Mouse (Mus musculus) forebrain, postnatal 0 days (tissue): ENCODE data around the gene Commd4. TPM values are rescaled to one million over a fixed set of nuclear protein-coding genes. Genes with fewer than 3 reads are reported as not detected.

Source experiments
- ATAC-seq: fragments of 200-750 bp; cut with Nextera tagmentation; 2 replicates; pipeline ENCODE4 v1.8.0; 2017; ENCODE audit warnings: mild to moderate bottlenecking, moderate library complexity
- DNase-seq: peaks from one replicate; pipeline ENCODE4 v3.0.0-alpha.2; 2015
- H3K27ac ChIP-seq: fragments of 300-500 bp; sonication (generic); 2 replicates; pipeline ENCODE4 v1.5.1; 2014; ENCODE audit warnings: low read depth, mild to moderate bottlenecking, antibody characterized with exemption, low read length, moderate library complexity, mixed read lengths
- H3K27me3 ChIP-seq: fragments of 300-500 bp; sonication (generic); 2 replicates; pipeline ENCODE4 v1.6.1; 2014; ENCODE audit warnings: mild to moderate bottlenecking, low read length, mixed read lengths; ENCODE audit not compliant: insufficient read depth
- H3K36me3 ChIP-seq: fragments of 300-500 bp; sonication (generic); 2 replicates; pipeline ENCODE4 v1.6.1; 2014; ENCODE audit warnings: mild to moderate bottlenecking, moderate library complexity; ENCODE audit not compliant: insufficient read depth
- H3K4me1 ChIP-seq: fragments of 300-500 bp; sonication (generic); 2 replicates; pipeline ENCODE4 v1.6.1; 2014; ENCODE audit warnings: antibody characterized with exemption; ENCODE audit not compliant: insufficient read depth
- H3K4me2 ChIP-seq: fragments of 300-500 bp; sonication (generic); 2 replicates; pipeline ENCODE4 v1.6.1; 2014; ENCODE audit warnings: low read depth, mild to moderate bottlenecking, moderate library complexity
- H3K4me3 ChIP-seq: fragments of 300-500 bp; sonication (generic); 2 replicates; pipeline ENCODE4 v1.5.1; 2014; ENCODE audit warnings: low read depth, low read length, mixed read lengths
- H3K9ac ChIP-seq: fragments of 300-500 bp; sonication (generic); 2 replicates; pipeline ENCODE4 v1.6.1; 2014; ENCODE audit warnings: mild to moderate bottlenecking
- H3K9me3 ChIP-seq: fragments of 300-500 bp; sonication (generic); 2 replicates; pipeline ENCODE4 v1.6.1; 2016; ENCODE audit warnings: low read length
- CTCF ChIP-seq: sonication (generic); IDR thresholded peaks from 2 replicates; pipeline ENCODE4 v1.5.1; 2016; ENCODE audit warnings: antibody characterized with exemption, control low read depth, low read depth
- WGBS: fragments of 180-500 bp; shearing (Covaris S2); extraction: QIAGEN DNeasy Blood & Tissue Kit; methylation state at CpG from one replicate; pipeline ENCODE4 v1.1.7; 2014; 5-methylcytosine and 5-hydroxymethylcytosine counted together
- polyA plus RNA-seq: library from polyadenylated mRNA; unstranded; fragments of >200 nt; fragmentation: Nextera tagmentation; extraction: Ambion mirVana; gene quantifications from 2 replicates; pipeline ENCODE4 v1.2.1, GENCODE M21; 2015
- total RNA-seq: library from RNA; depleted of rRNA; stranded (reverse); fragments of >200 nt; gene quantifications from 2 replicates; pipeline ENCODE4 v1.2.3, GENCODE M21; 2014

The Commd4 gene
- total and polyA plus RNA-seq, 2 experiments from 2014 or later: 68.2 to 177 TPM

DNA sequence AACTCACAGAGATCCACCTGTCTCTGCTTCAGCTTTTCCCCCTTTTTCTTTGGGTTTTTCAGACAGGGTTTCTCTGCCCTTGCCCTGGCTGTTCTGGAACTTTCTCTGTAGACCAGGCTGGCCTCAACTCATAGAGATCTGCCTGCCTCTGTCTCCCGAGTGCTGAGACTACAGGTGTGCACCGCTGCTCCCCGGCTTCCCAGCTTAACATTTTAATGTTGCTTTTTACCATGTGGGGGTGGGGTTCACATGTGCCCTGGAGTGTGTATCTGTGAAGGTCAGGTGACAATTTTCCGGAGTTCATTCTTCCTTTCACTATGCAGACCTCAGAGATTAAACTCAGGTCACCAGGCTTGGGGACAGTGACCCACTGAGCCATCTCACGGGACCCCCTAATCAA, 7.9 kb downstream of the Commd4 start:
- Histone ChIP-seq H3K9ac (no peak overlapping the region), H3K27me3 (no peaks in the 10 kb centered on the region), H3K9me3 (no peaks in the 10 kb centered on the region), H3K27ac (no peak overlapping the region), H3K4me1 (0 out of 2 replicates have a peak, but pooled peaks cover 3% of the 10 kb centered on the region), H3K4me3 (no peak overlapping the region), H3K36me3 (peaks cover 7% of the 10 kb centered on the region; the same call in 1 of the 2 replicates), H3K4me2 (no peak overlapping the region)
- ATAC-seq (no peak), DNase-seq (no peak)
- WGBS: 87% methylated on average over 5 of the region's 5 CpGs
- TF ChIP-seq CTCF: no peak

GRCm38 (mm10) chr9:57149021-57149420, 9.1 kb downstream of the Commd4 start:
- Histone ChIP-seq H3K27ac (no peak overlapping the region; the same call in 1 of the 2 replicates), H3K4me3 (no peak overlapping the region; the same call in 1 of the 2 replicates), H3K4me1 (0 out of 2 replicates have a peak, but pooled peaks cover 3% of the 10 kb centered on the region), H3K9ac (0 out of 2 replicates have a peak overlapping the region, but pooled peaks have one; percentile 64), H3K36me3 (0 out of 2 replicates have a peak, but pooled peaks cover 3% of the 10 kb centered on the region), H3K9me3 (no peaks in the 10 kb centered on the region), H3K27me3 (no peaks in the 10 kb centered on the region), H3K4me2 (peak overlapping the region; percentile 79)
- 70% methylated on average over 6 of the region's 6 CpGs for WGBS
- DNase-seq (no peak), ATAC-seq (no peak)
- TF ChIP-seq CTCF: no peak

- TF ChIP-seq CTCF: peak; percentile 51
- no peaks in the 10 kb centered on the region for H3K27me3 ChIP-seq
These were observed 9.8 kb downstream of the Commd4 start, which contains the start of gene Neil1 for GRCm38 (mm10) chr9:57148144-57148878. Gene Neil1 (minus strand): TSS chr9:57148305.

GRCm38 (mm10) chr9:57147205-57148143, 10.7 kb downstream of the Commd4 start:
- no peaks in the 10 kb centered on the region for H3K27me3 ChIP-seq
- peak overlapping the region; percentile 51 for H3K4me3 ChIP-seq
- peak overlapping the region; percentile 64 for H3K9ac ChIP-seq
- ATAC-seq: peak; percentile 25
- 0 out of 2 replicates have a peak, but pooled peaks cover 3% of the 10 kb centered on the region for H3K4me1 ChIP-seq
- peak overlapping the region; percentile 79 for H3K4me2 ChIP-seq
- no peak for TF ChIP-seq CTCF
- H3K9me3 ChIP-seq: no peaks in the 10 kb centered on the region
- H3K27ac ChIP-seq: peak overlapping the region; percentile 89
- peaks cover 3% of the 10 kb centered on the region; the same call in 1 of the 2 replicates for H3K36me3 ChIP-seq
- no peak for DNase-seq
- 10% methylated on average over 19 of the region's 19 CpGs for WGBS

More at GRCm38 (mm10) chr9:57148144-57148878, 9.8 kb downstream of the Commd4 start, which contains the start of gene Neil1:
- 0 out of 2 replicates have a peak, but pooled peaks cover 3% of the 10 kb centered on the region for H3K36me3 ChIP-seq
- H3K4me3 ChIP-seq: peak within 1 kb of the TSS; percentile 51
- H3K4me2 ChIP-seq: peak within 1 kb of the TSS; percentile 79
- H3K9me3 ChIP-seq: no peaks in the 10 kb centered on the region
- H3K4me1 ChIP-seq: 0 out of 2 replicates have a peak, but pooled peaks cover 3% of the 10 kb centered on the region
- ATAC-seq (peak; percentile 96), DNase-seq (peak; percentile 93)
- under 1% methylated on average over 27 of the region's 27 CpGs for WGBS
- peak within 1 kb of the TSS; percentile 89 for H3K27ac ChIP-seq
- H3K9ac ChIP-seq: peak within 1 kb of the TSS; percentile 64

DNA sequence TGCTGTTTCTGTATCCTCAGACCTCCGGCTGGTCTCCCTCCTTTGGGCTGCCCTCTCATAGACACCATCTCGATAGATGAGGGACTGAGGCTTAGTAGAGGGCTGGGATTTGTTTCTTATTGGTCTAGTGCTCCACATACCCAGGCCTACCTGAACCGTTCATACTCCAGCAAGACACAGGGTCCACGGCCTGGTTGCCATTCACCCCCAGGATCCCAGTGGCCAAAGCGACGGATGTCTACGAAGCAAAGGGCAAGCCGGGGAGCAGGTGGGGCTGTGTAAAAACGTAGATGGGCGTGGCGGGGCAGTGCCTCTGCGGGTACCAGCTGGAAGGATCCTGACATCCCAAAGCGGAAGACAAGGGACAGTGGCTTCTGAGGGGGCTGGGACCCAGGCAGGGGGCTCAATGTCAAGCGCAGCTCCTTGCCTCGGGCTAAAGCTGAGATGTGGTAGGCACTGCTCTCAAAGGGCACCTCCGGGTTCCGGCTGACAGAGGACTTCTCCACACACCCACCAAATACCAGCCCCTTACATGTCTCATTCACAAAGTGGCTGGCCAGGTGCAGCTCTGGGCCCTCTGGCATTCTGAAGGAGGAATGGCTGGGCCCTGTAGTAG, 11.6 kb downstream of the Commd4 start:
- H3K9me3 ChIP-seq: no peaks in the 10 kb centered on the region
- H3K4me2 ChIP-seq: 0 out of 2 replicates have a peak overlapping the region, but pooled peaks have one; percentile 79
- no peaks in the 10 kb centered on the region for H3K27me3 ChIP-seq
- peaks cover 13% of the 10 kb centered on the region; the same call in 1 of the 2 replicates for H3K36me3 ChIP-seq
- whole genome bisulfite sequencing: 85% methylated on average over 17 of the region's 17 CpGs
- H3K4me1 ChIP-seq: 0 out of 2 replicates have a peak, but pooled peaks cover 3% of the 10 kb centered on the region
- no peak for TF ChIP-seq CTCF
- no peak overlapping the region for H3K4me3 ChIP-seq
- DNase-seq (no peak), ATAC-seq (no peak)
- H3K9ac ChIP-seq: no peak overlapping the region
- no peak overlapping the region for H3K27ac ChIP-seq

GRCm38 (mm10) chr9:57144830-57145229, 13.3 kb downstream of the Commd4 start:
- Histone ChIP-seq H3K36me3 (peaks cover 30% of the 10 kb centered on the region), H3K4me2 (no peak overlapping the region), H3K9ac (no peak overlapping the region), H3K4me3 (no peak overlapping the region), H3K27ac (no peak overlapping the region), H3K9me3 (no peaks in the 10 kb centered on the region), H3K27me3 (no peaks in the 10 kb centered on the region), H3K4me1 (0 out of 2 replicates have a peak, but pooled peaks cover 3% of the 10 kb centered on the region)
- no peak for DNase-seq
- ATAC-seq: no peak
- WGBS: 91% methylated on average over 8 of the region's 8 CpGs
- no peak for TF ChIP-seq CTCF
